Mouse (Mus musculus) E14TG2a.4 (cell line): ENCODE results near the gene Arsj.

Experiments used
- CTCF ChIP-seq: conservative IDR thresholded peaks from 2 replicates; pipeline ENCODE4 v1.5.1; 2014; ENCODE audit warnings: low read length
- NANOG ChIP-seq: IDR thresholded peaks from 2 replicates; pipeline ENCODE4 v1.6.1; 2014; ENCODE audit warnings: borderline replicate concordance, low read length, mixed read lengths

DNA sequence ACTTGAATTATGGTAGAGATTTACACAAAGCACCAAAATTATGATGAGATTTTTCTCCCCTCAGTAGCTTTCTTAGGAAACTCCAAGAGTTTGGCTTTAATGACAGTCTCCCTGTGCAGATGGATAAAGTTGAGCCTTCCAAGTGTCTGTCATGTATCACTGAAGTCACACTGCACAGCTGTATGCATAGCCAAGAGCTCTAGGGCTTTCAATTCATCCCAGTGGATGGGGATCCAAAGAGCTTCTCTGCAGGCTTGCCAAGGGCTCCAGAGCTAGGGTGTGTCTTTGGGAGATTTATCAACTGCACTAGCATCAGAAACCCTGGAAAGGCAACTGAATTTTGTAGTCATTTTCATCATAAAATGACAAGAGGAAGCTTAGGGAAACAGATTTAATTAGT is 7.1 kb downstream of the Arsj start:
- TF ChIP-seq CTCF, result no peak
- no peak for TF ChIP-seq NANOG
